Mouse (Mus musculus): ENCODE data around the gene Fitm1.
A peak's percentile ranks its signal among the peaks of the same experiment; 100 is the strongest.

Gene Fitm1

GRCm38 (mm10) chr14:55598521-55599390 lies 23.3 kb downstream of the Fitm1 start:
- no peak for DNase-seq

- DNase-seq, result no peak
Observed at GRCm38 (mm10) chr14:55603271-55603632, 27.8 kb downstream of the Fitm1 start, which contains the start of gene Irf9. Gene Irf9 (plus strand): TSS chr14:55603571.

- peak; percentile 84 for DNase-seq
Observed at GRCm38 (mm10) chr14:55603633-55604576, 28.5 kb downstream of the Fitm1 start.

DNA sequence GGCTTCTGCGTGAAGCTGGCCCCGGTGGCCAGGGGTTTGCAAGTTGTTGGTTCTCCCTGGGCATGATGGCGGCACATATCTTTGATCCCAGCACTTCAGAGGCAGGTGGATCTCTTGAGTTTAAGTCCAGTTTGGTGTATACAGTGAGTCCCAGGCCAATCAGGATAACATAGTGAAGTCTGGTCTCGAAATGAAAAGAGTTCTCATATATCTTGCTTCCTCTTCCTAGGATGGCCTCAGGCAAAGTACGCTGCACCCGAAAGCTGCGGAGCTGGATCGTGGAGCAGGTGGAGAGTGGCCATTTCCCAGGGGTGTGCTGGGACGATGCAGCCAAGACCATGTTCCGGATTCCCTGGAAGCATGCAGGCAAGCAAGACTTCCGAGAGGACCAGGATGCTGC lies 29.4 kb downstream of the Fitm1 start:
- DNase-seq, result no peak

DNA sequence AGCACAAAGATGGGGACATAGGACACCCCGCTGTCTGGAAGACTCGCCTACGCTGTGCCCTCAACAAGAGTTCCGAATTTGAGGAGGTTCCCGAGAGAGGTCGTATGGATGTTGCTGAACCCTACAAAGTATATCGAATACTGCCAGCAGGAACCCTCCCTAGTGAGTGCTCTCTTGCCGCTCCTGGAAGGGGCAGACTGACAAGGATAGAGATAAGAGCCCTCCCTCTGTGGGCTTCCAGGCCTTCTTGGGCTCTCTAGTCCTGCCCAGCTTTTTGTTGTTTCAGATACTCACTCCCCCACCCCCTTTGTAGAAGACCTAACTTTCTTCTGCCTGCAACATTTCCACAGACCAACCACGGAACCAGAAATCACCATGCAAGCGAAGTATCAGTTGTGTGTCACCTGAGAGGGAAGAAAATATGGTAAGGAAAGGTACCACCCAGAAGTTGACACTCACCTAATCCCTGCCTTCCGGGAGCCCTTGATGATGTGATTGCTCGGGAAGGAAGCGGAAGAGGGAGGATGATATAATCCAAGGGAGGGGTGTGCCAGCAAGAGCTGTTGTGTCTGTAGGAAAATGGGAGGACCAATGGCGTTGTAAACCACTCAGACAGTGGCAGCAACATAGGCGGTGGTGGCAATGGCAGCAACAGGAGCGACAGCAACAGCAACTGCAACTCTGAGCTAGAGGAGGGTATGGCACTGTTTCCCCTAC lies 30.5 kb downstream of the Fitm1 start:
- DNase-seq, result no peak

DNA sequence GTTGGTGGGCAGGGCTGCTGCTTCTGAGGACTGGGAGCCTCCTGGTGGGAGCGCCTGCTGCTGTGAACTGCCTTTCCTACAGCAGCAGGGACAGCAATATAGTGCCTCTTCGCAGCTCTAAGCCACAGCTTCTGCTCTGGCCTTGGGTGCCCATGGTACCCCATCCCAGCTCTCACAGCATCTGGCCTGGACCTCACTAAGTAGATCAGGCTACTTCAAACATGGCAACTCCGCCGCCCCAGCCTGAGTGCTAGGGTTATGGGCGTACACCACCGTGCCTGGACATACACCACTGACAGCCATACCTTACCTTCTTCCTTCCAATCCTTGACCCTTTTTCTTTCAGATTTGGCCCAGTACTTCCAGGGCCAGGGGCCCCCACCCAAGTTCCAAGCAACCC lies 32.9 kb downstream of the Fitm1 start:
- DNase-seq, result no peak

- DNase-seq, result no peak
Observed at GRCm38 (mm10) chr14:55613346-55613745, 37.9 kb downstream of the Fitm1 start.

GRCm38 (mm10) chr14:55614565-55615178 lies 39.3 kb downstream of the Fitm1 start:
- DNase-seq, result no peak

DNA sequence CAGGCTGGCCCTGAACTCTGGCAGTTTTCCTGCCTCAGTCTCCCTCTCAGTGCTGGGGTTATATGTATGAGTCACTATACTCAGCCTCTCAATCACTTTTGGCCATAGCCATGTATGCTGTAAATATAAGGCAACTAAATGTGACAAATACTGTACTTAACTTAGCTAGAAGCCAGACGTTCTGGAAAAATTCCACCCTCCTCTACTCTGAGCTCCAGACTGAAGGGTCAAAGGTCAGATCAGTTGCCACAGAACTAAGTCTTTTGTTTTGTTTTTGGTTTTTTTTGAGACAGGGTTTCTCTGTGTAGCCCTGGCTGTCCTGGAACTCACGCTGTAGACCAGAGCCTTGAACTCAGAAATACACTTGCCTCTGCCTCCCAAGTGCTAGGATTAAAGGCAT lies 40.5 kb downstream of the Fitm1 start:
- no peak for DNase-seq

DNA sequence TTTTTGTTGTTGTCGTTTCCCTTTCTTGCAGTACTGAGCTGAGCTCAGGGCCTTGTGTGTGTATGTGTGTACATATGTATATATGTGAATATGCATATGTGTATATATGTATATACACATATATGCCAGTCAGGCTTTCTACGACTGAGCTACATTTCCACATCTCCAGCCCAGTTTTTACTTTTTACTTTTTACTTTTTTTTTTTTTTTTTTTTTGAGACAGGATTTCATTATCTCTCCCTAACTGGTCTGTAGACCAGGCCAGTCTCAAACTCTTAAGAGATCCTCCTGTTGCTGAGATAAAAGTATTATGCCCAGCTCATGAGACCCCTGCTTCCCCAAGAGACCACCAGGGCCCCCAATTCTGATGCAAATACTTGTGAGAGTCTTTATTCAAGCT lies 41.4 kb downstream of the Fitm1 start:
- no peak for DNase-seq

DNA sequence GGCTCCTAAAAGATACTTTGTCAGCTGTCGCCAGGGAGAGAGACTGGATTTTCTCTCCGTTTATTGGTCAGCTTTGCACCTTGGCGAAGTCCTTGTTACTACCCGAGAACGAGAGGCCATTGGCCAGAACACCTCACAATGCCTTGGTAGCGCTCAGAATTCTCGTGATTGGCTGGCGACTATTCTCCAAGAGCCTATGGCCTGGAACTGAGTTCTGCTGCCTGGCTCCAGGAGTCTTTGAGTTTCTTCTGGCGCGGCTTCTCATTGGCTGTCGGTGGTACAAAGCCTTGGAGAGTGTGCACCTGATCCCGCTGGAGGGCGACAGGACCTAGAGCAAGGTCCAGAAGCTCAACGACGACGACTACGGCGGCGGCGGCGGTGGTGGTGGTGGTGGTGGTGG lies 42.4 kb downstream of the Fitm1 start, which contains the start of gene Rec8:
Gene Rec8, plus strand, starts transcription at position 216 of the 400 bp plus-strand sequence.
- no peak for DNase-seq

- DNase-seq, result no peak
Observed at GRCm38 (mm10) chr14:55618486-55619195, 43.2 kb downstream of the Fitm1 start.

All from right cerebral cortex, postnatal 25 days (tissue).